Mouse (Mus musculus) kidney, postnatal 0 days (tissue): Measurements from ENCODE around the gene Serac1. TPM values are rescaled to one million over a fixed set of nuclear protein-coding genes. Genes with fewer than 3 reads are reported as not detected.

ENCODE experiments used
- ATAC-seq: fragments of 200-750 bp; cut with Nextera tagmentation; replicated peaks from 2 replicates; pipeline ENCODE4 v1.8.0; 2017; ENCODE audit warnings: low read depth, moderate number of reproducible peaks, moderate TSS enrichment, moderate library complexity; ENCODE audit not compliant: low FRiP score
- DNase-seq: peaks from one replicate; pipeline ENCODE4 v3.0.0-alpha.2; 2016; ENCODE audit warnings: low spot score
- H3K27ac ChIP-seq: fragments of 300-500 bp; sonication (generic); 2 replicates; pipeline ENCODE4 v1.5.1; 2014; ENCODE audit warnings: mild to moderate bottlenecking
- H3K27me3 ChIP-seq: fragments of 300-500 bp; sonication (generic); 2 replicates; pipeline ENCODE4 v1.6.1; 2014; ENCODE audit warnings: low read length, mixed read lengths; ENCODE audit not compliant: insufficient read depth
- H3K36me3 ChIP-seq: fragments of 300-500 bp; sonication (generic); 2 replicates; pipeline ENCODE4 v1.6.1; 2014; ENCODE audit warnings: low read length, mixed read lengths; ENCODE audit not compliant: insufficient read depth
- H3K4me1 ChIP-seq: fragments of 300-500 bp; sonication (generic); replicated peaks from 2 replicates; pipeline ENCODE4 v1.6.1; 2014; ENCODE audit warnings: antibody characterized with exemption, low read length, mixed read lengths; ENCODE audit not compliant: insufficient read depth
- H3K4me2 ChIP-seq: fragments of 300-500 bp; sonication (generic); 2 replicates; pipeline ENCODE4 v1.6.1; 2014; ENCODE audit warnings: mild to moderate bottlenecking, low read length, moderate library complexity, mixed read lengths
- H3K4me3 ChIP-seq: fragments of 300-500 bp; sonication (generic); replicated peaks from 2 replicates; pipeline ENCODE4 v1.5.1; 2014; ENCODE audit warnings: low read depth, low read length
- H3K9ac ChIP-seq: fragments of 300-500 bp; sonication (generic); 2 replicates; pipeline ENCODE4 v1.6.1; 2014; ENCODE audit warnings: low read depth, low read length
- H3K9me3 ChIP-seq: fragments of 300-500 bp; sonication (generic); replicated peaks from 2 replicates; pipeline ENCODE4 v1.6.1; 2016; ENCODE audit warnings: low read length, inconsistent platforms, mixed read lengths
- CTCF ChIP-seq: IDR thresholded peaks from 2 replicates; pipeline ENCODE4 v1.5.1; 2016; ENCODE audit warnings: antibody characterized with exemption, low read depth, mild to moderate bottlenecking, moderate library complexity
- WGBS: fragments of 180-500 bp; shearing (Covaris S2); extraction: QIAGEN DNeasy Blood & Tissue Kit; methylation state at CpG from one replicate; pipeline ENCODE4 v1.1.7; 2014; 5-methylcytosine and 5-hydroxymethylcytosine counted together
- polyA plus RNA-seq: library from polyadenylated mRNA; unstranded; fragments of >200 nt; fragmentation: Nextera tagmentation; extraction: Ambion mirVana; gene quantifications from 2 replicates; pipeline ENCODE4 v1.2.1, GENCODE M21; 2015

Serac1 gene
- polyA plus RNA-seq, 1 experiment from 2014 or later, result 2.2 TPM

- Histone ChIP-seq H3K4me1 (peaks cover 8% of the 10 kb centered on the region; the same call in 1 of the 2 replicates), H3K9me3 (no peaks in the 10 kb centered on the region), H3K9ac (no peak overlapping the region), H3K27ac (no peak overlapping the region), H3K4me3 (no peak overlapping the region), H3K36me3 (no peaks in the 10 kb centered on the region), H3K27me3 (no peaks in the 10 kb centered on the region), H3K4me2 (no peak overlapping the region)
- ATAC-seq (0 out of 2 replicates have a peak, but pooled peaks have one; percentile 19), DNase-seq (no peak)
- 56% methylated on average over 16 of the region's 16 CpGs for WGBS
- TF ChIP-seq CTCF, result no peak
Measured at GRCm38 (mm10) chr17:5997380-5998234, 81.9 kb downstream of the Serac1 start.

- no peak for TF ChIP-seq CTCF
- no peak overlapping the region for H3K4me3 ChIP-seq
- H3K4me1 ChIP-seq, result peaks cover 8% of the 10 kb centered on the region; the same call in 1 of the 2 replicates
- H3K9me3 ChIP-seq, result no peaks in the 10 kb centered on the region
- WGBS, result 60% methylated on average over 14 of the region's 14 CpGs
- no peak for DNase-seq
- no peak overlapping the region for H3K27ac ChIP-seq
- ATAC-seq, result no peak
- no peak overlapping the region for H3K9ac ChIP-seq
- H3K27me3 ChIP-seq, result no peaks in the 10 kb centered on the region
- H3K4me2 ChIP-seq, result no peak overlapping the region
- no peaks in the 10 kb centered on the region for H3K36me3 ChIP-seq
Measured at GRCm38 (mm10) chr17:5996589-5996988, 83.0 kb downstream of the Serac1 start.

- Histone ChIP-seq H3K4me1 (peaks cover 8% of the 10 kb centered on the region; the same call in 1 of the 2 replicates), H3K4me2 (no peak overlapping the region), H3K27me3 (no peaks in the 10 kb centered on the region), H3K9me3 (no peaks in the 10 kb centered on the region), H3K4me3 (no peak overlapping the region), H3K9ac (no peak overlapping the region), H3K36me3 (no peaks in the 10 kb centered on the region), H3K27ac (no peak overlapping the region)
- 52% methylated on average over 6 of the region's 6 CpGs for WGBS
- TF ChIP-seq CTCF, result no peak
- ATAC-seq (no peak), DNase-seq (no peak)
Measured at GRCm38 (mm10) chr17:5994606-5995005, 84.9 kb downstream of the Serac1 start.

GRCm38 (mm10) chr17:5993581-5994260, 85.8 kb downstream of the Serac1 start:
- DNase-seq (peak; percentile 72), ATAC-seq (no peak)
- no peaks in the 10 kb centered on the region for H3K27me3 ChIP-seq
- H3K27ac ChIP-seq, result no peak overlapping the region
- no peak overlapping the region for H3K4me3 ChIP-seq
- H3K36me3 ChIP-seq, result no peaks in the 10 kb centered on the region
- no peak overlapping the region for H3K9ac ChIP-seq
- TF ChIP-seq CTCF, result peak; percentile 54
- H3K4me2 ChIP-seq, result no peak overlapping the region
- peaks cover 8% of the 10 kb centered on the region; the same call in 1 of the 2 replicates for H3K4me1 ChIP-seq
- H3K9me3 ChIP-seq, result no peaks in the 10 kb centered on the region
- WGBS, result 62% methylated on average over 3 of the region's 3 CpGs

GRCm38 (mm10) chr17:5992866-5993580, 86.5 kb downstream of the Serac1 start:
- DNase-seq, result no peak
- Histone ChIP-seq H3K36me3 (no peaks in the 10 kb centered on the region), H3K9me3 (no peaks in the 10 kb centered on the region), H3K4me1 (peaks cover 8% of the 10 kb centered on the region; the same call in 1 of the 2 replicates), H3K9ac (no peak overlapping the region), H3K4me2 (no peak overlapping the region), H3K4me3 (no peak overlapping the region), H3K27me3 (no peaks in the 10 kb centered on the region), H3K27ac (no peak overlapping the region)
- peak; percentile 5; the same call in 1 of the 2 replicates for TF ChIP-seq CTCF
- ATAC-seq, result no peak
- 68% methylated on average over 5 of the region's 5 CpGs for WGBS

Other genes starting within 250 kb of the Serac1 start
- 41.7 and 41.9 TPM in 2 replicates for gene Snx9, start 238.4 kb downstream of the Serac1 start, polyA plus RNA-seq
- 2.4 and 3.7 TPM in 2 replicates for gene Synj2, start 138.5 kb downstream of the Serac1 start, polyA plus RNA-seq
- gene Gtf2h5, start within 50 bp of the Serac1 start, polyA plus RNA-seq, result 188 TPM in 2 replicates
- gene Tulp4, start 26.7 kb upstream of the Serac1 start, polyA plus RNA-seq, result 43.8 and 57.3 TPM in 2 replicates
- 10.0 and 10.5 TPM in 2 replicates for gene Tmem181a, start 177.1 kb upstream of the Serac1 start, polyA plus RNA-seq
- gene Dynlt1a, start 237.8 kb upstream of the Serac1 start, polyA plus RNA-seq, result 9.2 and 9.6 TPM in 2 replicates